Mouse (Mus musculus) layer of hippocampus, adult 9-11 months (tissue): ENCODE measurements at regions not wholly inside any gene's neighbourhood (a gene's known extent, or its start where the extent isn't known, plus 50 kb on each side); places are given as distances from the start of the nearest gene placed in this dataset.
A peak's percentile ranks its signal among the peaks of the same experiment; 100 is the strongest.

Experiments
- DNase-seq: peaks from one replicate; pipeline ENCODE4 v3.0.0; 2022

DNA sequence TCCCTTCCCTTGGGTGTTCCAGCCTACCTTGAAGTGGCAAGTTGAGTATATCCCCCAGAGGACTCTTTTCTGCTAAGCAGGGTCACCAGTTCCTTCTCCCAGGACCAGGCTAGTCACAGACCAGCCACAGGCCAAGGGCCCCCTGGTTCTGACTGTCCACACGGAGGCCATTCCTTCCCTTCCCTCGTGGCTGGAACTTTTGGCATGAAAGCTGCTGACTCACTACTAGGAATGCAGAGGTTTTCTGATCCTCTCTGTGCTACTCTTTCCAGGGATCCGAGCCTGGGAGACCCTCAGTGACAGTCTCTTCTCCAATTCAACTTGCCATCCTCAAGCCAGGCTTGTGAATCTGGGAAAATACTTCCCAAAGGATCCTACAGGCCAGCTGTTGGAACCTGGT lies 59.1 kb upstream of the Ptprt start:
- DNase-seq, result no peak

GRCm38 (mm10) chr2:162718466-162718865 lies 57.5 kb upstream of the Ptprt start:
- no peak for DNase-seq

DNA sequence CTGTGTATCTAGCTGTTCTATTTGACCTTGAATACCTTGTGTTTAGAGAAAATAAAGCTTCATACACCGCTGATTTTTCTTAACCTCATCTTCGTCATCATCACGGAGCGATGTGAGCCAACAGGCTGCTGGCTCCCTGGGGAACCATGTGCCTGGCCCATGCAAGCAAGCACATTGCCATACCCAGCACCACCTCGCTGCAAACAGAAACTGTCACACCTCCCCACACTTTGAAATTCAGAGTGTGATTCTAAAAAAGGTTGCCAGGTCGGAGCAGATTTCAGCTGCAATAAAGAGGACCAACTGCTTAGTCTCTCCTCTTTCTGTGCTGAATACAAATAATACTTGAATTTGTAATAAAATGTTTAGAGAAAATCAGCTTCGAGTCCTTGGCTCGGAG lies 54.0 kb upstream of the Ptprt start:
- DNase-seq, result peak; percentile 9

- no peak for DNase-seq
Measured at GRCm38 (mm10) chr2:162712972-162713371, 52.0 kb upstream of the Ptprt start.

DNA sequence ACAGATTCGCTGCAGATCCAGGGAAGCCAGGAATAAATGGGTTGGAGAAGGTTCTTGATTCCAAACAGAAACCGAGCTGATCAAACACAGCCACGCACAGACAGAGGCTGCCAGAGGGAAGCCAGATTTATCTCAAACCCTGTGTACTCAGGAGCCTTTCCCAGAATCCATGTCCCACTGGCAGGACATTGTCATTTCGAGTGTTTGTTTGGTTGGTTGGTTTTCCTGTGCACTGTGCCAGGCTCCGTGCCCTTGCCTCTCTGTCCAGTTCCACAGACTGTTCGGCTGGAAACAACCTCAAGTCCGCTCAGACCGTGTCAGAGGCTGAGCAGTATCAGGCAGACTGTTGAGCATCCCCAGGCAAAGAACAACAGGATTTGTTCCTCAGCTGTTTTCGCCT lies 51.4 kb upstream of the Ptprt start:
- DNase-seq, result no peak
